Mouse (Mus musculus) midbrain, embryonic 11.5 days (tissue): Measurements from ENCODE around the gene Sbf2. TPM values are rescaled to one million over a fixed set of nuclear protein-coding genes. Genes with fewer than 3 reads are reported as not detected.
"Not testable (repeated sequence)": the region's sequence is repeated elsewhere in the genome, so short reads cannot be mapped to it uniquely, and the experiment has no call there.

Experiments used
- ATAC-seq: fragments of 200-750 bp; cut with Nextera tagmentation; 2 replicates; pipeline ENCODE4 v1.8.0; 2017; ENCODE audit warnings: moderate TSS enrichment, moderate library complexity; ENCODE audit not compliant: low FRiP score
- DNase-seq: peaks from one replicate; pipeline ENCODE4 v3.0.0; 2015; ENCODE audit warnings: low spot score; ENCODE audit errors: missing footprints
- H3K27ac ChIP-seq: fragments of 300-500 bp; sonication (generic); 2 replicates; pipeline ENCODE4 v1.5.1; 2014; ENCODE audit warnings: low read depth, low read length
- H3K27me3 ChIP-seq: fragments of 300-500 bp; sonication (generic); 2 replicates; pipeline ENCODE4 v1.6.1; 2014; ENCODE audit warnings: mild to moderate bottlenecking, low read length, moderate library complexity, mixed read lengths; ENCODE audit not compliant: control insufficient read depth, insufficient read depth
- H3K36me3 ChIP-seq: fragments of 300-500 bp; sonication (generic); 2 replicates; pipeline ENCODE4 v1.6.1; 2014; ENCODE audit warnings: mild to moderate bottlenecking, low read length, moderate library complexity, mixed read lengths; ENCODE audit not compliant: control insufficient read depth, insufficient read depth
- H3K4me1 ChIP-seq: fragments of 300-500 bp; sonication (generic); 2 replicates; pipeline ENCODE4 v1.6.1; 2014; ENCODE audit warnings: low read length; ENCODE audit not compliant: control insufficient read depth, insufficient read depth
- H3K4me2 ChIP-seq: fragments of 300-500 bp; sonication (generic); 2 replicates; pipeline ENCODE4 v1.6.1; 2014; ENCODE audit warnings: mild to moderate bottlenecking, moderate library complexity
- H3K4me3 ChIP-seq: fragments of 300-500 bp; sonication (generic); 2 replicates; pipeline ENCODE4 v1.5.1; 2014; ENCODE audit warnings: low read depth, low read length
- H3K9ac ChIP-seq: fragments of 300-500 bp; sonication (generic); 2 replicates; pipeline ENCODE4 v1.6.1; 2014; ENCODE audit warnings: low read length
- H3K9me3 ChIP-seq: fragments of 300-500 bp; sonication (generic); 2 replicates; pipeline ENCODE4 v1.6.1; 2016; ENCODE audit warnings: low read length; ENCODE audit not compliant: control insufficient read depth
- WGBS: fragments of 180-500 bp; shearing (Covaris S2); extraction: QIAGEN DNeasy Blood & Tissue Kit; methylation state at CpG from one replicate; pipeline ENCODE4 v1.1.7; 2014; 5-methylcytosine and 5-hydroxymethylcytosine counted together
- polyA plus RNA-seq: library from polyadenylated mRNA; unstranded; fragments of >200 nt; fragmentation: Nextera tagmentation; extraction: Ambion mirVana; gene quantifications from 2 replicates; pipeline ENCODE4 v1.2.1, GENCODE M21; 2014

Sbf2 gene
- polyA plus RNA-seq, 1 experiment from 2014 or later: 34.6 TPM

DNA sequence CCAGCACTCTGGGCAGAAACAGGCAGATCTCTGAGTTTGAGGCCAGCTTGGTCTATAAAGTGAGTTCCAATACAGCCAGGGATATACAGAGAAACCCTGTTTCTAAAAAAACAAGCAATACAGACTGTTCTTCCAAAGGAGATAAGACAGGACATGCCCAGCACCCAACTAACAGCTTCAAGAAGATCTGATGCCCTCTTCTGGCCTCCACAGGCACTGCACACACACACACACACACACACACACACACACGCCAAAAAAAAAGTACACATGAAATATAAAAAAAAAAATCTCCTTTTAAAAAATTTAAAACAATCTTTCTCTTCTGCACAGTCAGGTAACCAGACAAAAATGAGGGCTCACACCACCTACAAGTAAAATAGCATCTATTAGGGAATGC is 7.8 kb downstream of the Sbf2 start:
- no peak overlapping the region for H3K4me3 ChIP-seq
- H3K9me3 ChIP-seq: no peaks in the 10 kb centered on the region; the same call in 1 of the 2 replicates
- WGBS: 100% methylated on average over 1 of the region's 1 CpGs
- no peak for ATAC-seq
- no peaks in the 10 kb centered on the region for H3K4me1 ChIP-seq
- no peaks in the 10 kb centered on the region for H3K36me3 ChIP-seq
- H3K4me2 ChIP-seq: no peak overlapping the region
- no peak overlapping the region for H3K9ac ChIP-seq
- DNase-seq: no peak
- H3K27me3 ChIP-seq: no peaks in the 10 kb centered on the region
- H3K27ac ChIP-seq: no peak overlapping the region

DNA sequence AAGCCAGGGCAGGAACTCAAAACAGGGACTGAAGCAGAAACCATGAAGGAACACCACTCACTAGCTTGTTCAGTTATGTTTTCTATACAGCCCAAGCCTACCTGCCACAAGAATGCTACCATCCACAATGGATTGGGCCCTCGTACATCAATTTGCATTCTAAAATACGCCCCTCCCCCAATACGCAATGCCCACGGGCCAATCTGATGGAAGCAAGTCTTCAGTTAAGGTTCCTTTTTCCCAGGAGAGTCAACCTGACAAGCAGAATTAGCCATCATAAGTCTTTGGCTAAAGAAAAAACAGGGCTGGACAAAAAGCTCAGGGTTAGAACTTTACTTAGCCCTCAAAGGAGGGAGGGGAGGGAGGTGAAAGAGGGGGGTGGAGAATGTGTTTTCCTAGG is 9.2 kb downstream of the Sbf2 start:
- ATAC-seq (no peak), DNase-seq (no peak)
- Histone ChIP-seq H3K27ac (no peak overlapping the region), H3K4me2 (no peak overlapping the region), H3K27me3 (no peaks in the 10 kb centered on the region), H3K9ac (no peak overlapping the region), H3K4me3 (no peak overlapping the region), H3K36me3 (no peaks in the 10 kb centered on the region), H3K4me1 (no peaks in the 10 kb centered on the region), H3K9me3 (no peaks in the 10 kb centered on the region; the same call in 1 of the 2 replicates)
- 85% methylated on average over 4 of the region's 4 CpGs for WGBS

DNA sequence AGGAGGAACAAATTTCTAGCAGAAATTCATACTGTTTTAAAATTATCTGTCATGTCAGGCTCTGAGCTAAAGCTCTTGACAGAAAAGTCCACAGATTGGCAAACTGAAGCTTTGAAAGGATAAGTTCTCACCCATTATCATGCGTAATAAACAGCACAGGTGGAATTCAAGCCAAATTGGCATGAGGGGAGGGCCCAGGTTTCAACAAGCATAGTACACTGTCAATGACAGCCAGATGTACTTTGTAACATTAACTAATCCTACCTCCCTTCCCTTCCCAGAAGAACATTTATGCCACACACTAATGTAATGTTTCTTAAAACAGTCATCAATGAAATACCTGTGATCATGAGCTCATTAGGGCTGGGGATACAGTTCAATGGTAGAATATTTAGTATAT is 17.6 kb downstream of the Sbf2 start:
- H3K9me3 ChIP-seq: no peaks in the 10 kb centered on the region; the same call in 1 of the 2 replicates
- 97% methylated on average over 1 of the region's 1 CpGs for WGBS
- H3K27ac ChIP-seq: no peak overlapping the region
- no peak overlapping the region for H3K4me3 ChIP-seq
- H3K4me1 ChIP-seq: no peaks in the 10 kb centered on the region
- no peak overlapping the region for H3K4me2 ChIP-seq
- H3K27me3 ChIP-seq: no peaks in the 10 kb centered on the region
- H3K9ac ChIP-seq: no peak overlapping the region
- ATAC-seq (no peak), DNase-seq (no peak)
- H3K36me3 ChIP-seq: no peaks in the 10 kb centered on the region

DNA sequence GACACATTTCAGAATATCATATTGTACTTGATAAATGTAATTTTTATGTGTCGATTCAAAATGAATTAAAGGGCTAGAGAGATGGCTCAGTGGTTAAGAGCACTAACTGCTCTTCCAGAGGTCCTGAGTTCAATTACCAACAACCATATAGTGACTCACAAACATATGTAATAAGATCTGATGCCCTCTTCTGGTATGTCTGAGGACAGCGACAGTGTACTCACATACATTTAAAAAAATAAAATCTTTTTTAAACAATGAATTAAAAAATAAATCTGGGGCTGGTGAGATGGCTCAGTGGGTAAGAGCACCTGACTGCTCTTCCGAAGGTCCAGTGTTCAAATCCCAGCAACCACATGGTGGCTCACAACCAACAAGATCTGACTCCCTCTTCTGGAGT is 20.7 kb downstream of the Sbf2 start:
- peak; percentile 26 for DNase-seq
- not testable (repeated sequence) for H3K4me1 ChIP-seq, H3K4me2 ChIP-seq, H3K9me3 ChIP-seq, H3K27ac ChIP-seq, H3K36me3 ChIP-seq, H3K9ac ChIP-seq, H3K4me3 ChIP-seq, H3K27me3 ChIP-seq, ATAC-seq
- 88% methylated on average over 3 of the region's 3 CpGs for WGBS

DNA sequence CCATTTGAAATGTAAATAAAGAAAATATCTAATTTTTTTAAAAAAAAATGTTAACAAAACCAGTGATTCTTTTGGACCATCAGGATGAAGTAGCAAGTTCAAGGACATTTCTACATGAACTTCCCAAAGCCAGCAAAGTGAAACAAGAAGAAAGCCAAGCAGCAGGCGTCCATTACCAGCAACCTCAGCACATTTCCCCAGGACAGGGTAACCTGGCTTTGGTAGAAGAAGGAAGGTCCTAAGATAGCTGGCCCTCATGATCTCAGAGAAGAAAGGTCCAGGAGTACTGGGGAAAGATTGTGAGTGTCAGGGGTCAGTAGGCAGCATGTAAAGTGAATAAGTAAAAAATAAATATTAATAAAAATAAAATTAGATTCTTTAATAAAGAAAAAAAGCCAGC is 27.0 kb downstream of the Sbf2 start:
- Histone ChIP-seq H3K4me3 (no peak overlapping the region), H3K36me3 (no peaks in the 10 kb centered on the region), H3K27me3 (no peaks in the 10 kb centered on the region), H3K27ac (no peak overlapping the region), H3K9ac (no peak overlapping the region), H3K4me2 (no peak overlapping the region), H3K4me1 (no peaks in the 10 kb centered on the region), H3K9me3 (no peaks in the 10 kb centered on the region)
- WGBS: 88% methylated on average over 1 of the region's 1 CpGs
- ATAC-seq: no peak
- no peak for DNase-seq

DNA sequence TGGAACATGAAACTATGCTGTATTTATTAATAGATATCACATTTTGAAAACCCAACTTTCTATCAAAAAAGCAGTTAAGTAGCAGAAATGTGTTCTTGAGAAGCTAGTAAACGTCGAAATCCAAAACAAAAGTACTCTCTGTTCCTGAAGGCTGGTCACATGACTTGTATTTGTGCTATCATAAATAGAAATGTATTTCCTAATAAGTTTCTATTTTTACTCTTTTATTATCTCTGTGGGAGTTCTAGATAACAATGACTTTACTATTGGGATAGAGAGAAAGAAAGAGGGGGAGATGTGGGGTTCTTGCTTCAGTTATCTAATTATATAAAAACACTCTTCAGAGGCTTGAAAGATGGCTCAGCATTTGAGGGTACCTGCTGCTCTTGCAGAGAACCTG is 29.5 kb downstream of the Sbf2 start:
- H3K4me3 ChIP-seq: no peak overlapping the region
- no peak overlapping the region for H3K27ac ChIP-seq
- ATAC-seq: no peak
- H3K9ac ChIP-seq: no peak overlapping the region
- H3K27me3 ChIP-seq: no peaks in the 10 kb centered on the region
- H3K9me3 ChIP-seq: no peaks in the 10 kb centered on the region
- no peaks in the 10 kb centered on the region for H3K4me1 ChIP-seq
- DNase-seq: no peak
- WGBS: 86% methylated on average over 2 of the region's 2 CpGs
- H3K4me2 ChIP-seq: no peak overlapping the region
- no peaks in the 10 kb centered on the region for H3K36me3 ChIP-seq

DNA sequence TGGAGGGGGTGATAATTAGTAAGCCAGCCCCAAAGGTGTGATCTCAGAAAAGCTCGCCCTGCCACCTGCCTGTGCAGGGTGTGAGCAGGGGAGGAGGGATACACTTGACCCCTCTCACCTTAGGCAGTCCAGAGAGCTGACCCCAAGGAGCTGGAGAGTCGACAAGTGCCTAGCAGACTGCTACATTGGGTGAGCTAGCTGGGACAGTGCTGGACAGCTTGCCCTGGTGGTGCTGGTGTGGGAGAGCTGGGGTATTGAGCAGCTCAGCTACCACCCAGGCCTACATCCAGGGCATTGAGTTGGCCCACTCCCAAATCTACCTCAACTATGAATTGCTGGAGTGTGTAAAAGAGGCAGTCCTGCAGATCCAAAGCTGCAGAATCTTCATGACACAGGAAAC is 30.6 kb downstream of the Sbf2 start:
- H3K27ac ChIP-seq: no peak overlapping the region
- no peaks in the 10 kb centered on the region for H3K4me1 ChIP-seq
- ATAC-seq: no peak
- 83% methylated on average over 2 of the region's 2 CpGs for WGBS
- no peaks in the 10 kb centered on the region for H3K27me3 ChIP-seq
- H3K9me3 ChIP-seq: no peaks in the 10 kb centered on the region
- no peak overlapping the region for H3K4me2 ChIP-seq
- H3K36me3 ChIP-seq: no peaks in the 10 kb centered on the region
- no peak overlapping the region for H3K9ac ChIP-seq
- no peak overlapping the region for H3K4me3 ChIP-seq
- no peak for DNase-seq

DNA sequence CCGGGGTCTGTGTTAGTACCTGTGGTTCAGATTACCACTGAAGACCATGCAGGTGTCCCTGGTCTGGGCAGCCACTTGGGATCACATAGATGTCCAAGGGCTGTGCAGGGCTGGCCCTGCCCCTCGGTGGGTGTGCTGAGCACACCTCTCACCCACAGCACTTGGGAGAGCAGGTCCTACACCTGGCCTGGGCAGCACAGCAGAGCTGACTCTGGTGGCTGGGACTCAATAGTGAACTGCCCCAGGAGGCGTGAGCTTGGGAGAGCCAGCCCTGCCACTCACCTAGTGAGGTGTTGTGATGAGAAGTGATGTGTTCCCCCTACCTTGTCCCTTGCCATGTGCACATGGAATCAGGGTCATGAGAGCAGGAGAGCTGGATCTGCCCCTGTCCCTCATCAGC is 31.0 kb downstream of the Sbf2 start:
- DNase-seq: no peak

DNA sequence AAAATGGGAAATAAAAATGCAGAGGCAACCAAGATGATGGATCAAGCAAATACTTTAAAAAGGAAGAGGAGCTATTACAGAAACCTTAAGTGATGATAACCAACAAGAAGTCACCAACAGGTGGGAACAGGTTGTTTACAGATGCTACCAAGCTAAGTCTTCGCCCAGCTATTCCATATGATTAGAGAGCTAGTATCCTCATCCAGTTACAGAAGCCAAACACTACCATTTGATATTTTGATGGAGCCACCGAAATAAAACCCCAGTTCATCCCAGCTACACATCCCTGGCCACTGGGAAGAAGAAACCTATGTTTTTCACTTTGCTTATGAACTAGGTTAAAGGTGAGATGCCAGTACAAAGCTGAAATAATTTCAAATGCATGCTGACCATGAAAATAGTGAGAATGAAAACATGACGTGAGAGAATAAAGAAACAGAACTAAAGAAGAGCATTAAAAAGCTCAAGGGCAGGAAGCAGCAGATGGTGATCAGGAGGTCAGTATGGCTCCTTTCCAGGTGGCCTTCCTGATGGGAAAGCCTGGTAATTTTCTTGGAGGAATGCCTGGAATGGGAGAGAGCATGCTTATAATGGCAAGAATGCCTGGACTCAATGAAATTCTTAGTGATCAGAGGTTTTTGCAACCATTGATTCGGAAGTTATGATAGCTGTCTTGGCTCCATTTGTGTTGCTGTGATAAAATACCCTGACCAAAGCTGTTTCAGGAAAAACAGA is 48.7 kb downstream of the Sbf2 start:
- Histone ChIP-seq H3K27ac (no peak overlapping the region), H3K4me2 (no peak overlapping the region), H3K4me3 (no peak overlapping the region), H3K9me3 (no peaks in the 10 kb centered on the region), H3K4me1 (no peaks in the 10 kb centered on the region), H3K36me3 (no peaks in the 10 kb centered on the region), H3K9ac (no peak overlapping the region), H3K27me3 (no peaks in the 10 kb centered on the region)
- WGBS: 89% methylated on average over 4 of the region's 4 CpGs
- no peak for DNase-seq
- no peak for ATAC-seq

More for the DNA sequence above, 31.0 kb downstream of the Sbf2 start:
- no peak for ATAC-seq
- H3K9me3 ChIP-seq: no peaks in the 10 kb centered on the region
- no peaks in the 10 kb centered on the region for H3K4me1 ChIP-seq
- H3K4me2 ChIP-seq: no peak overlapping the region
- no peaks in the 10 kb centered on the region for H3K27me3 ChIP-seq
- H3K4me3 ChIP-seq: no peak overlapping the region
- 97% methylated on average over 3 of the region's 3 CpGs for WGBS
- H3K36me3 ChIP-seq: no peaks in the 10 kb centered on the region
- H3K27ac ChIP-seq: no peak overlapping the region
- no peak overlapping the region for H3K9ac ChIP-seq
